In genomic region chr10:45916928-45917327, GRCm38 (mm10) we compare ENCODE assay signal across 8 mouse cellular contexts.
A peak's percentile ranks its signal among the peaks of the same experiment; 100 is the strongest.
DNase-seq lines count a peak whose midpoint lies in the region; ATAC-seq and TF ChIP-seq lines count a peak whose summit lies in the region.

No protein-coding gene starts in this region.

- TF ChIP-seq EP300 in heart, adult 2 months (IDR thresholded peaks at IDR 0.05; ENCODE audit: insufficient read depth, low read depth, low read length): no peak

- no peaks in the 10 kb centered on the region for H3K27me3 ChIP-seq in heart, adult 2 months (ENCODE audit: control insufficient read depth, insufficient read depth, low read length)
- H3K27me3 ChIP-seq in heart, embryonic 12.5 days (replicated peaks): no peaks in the 10 kb centered on the region

- H3K36me3 ChIP-seq in heart, adult 2 months (ENCODE audit: control insufficient read depth, insufficient read depth, low read length): no peaks in the 10 kb centered on the region
- H3K36me3 ChIP-seq in heart, embryonic 12.5 days: no peaks in the 10 kb centered on the region

- H3K9me3 ChIP-seq in heart, embryonic 12.5 days (replicated peaks): no peaks in the 10 kb centered on the region

- no peak for ATAC-seq in heart, embryonic 12.5 days (ENCODE audit: insufficient number of reproducible peaks, low FRiP score)
- ATAC-seq in megakaryocyte-erythroid progenitor cell, adult 5-6 weeks (replicated peaks; ENCODE audit: low FRiP score, low TSS enrichment, poor library complexity, severe bottlenecking): 0 out of 2 replicates have a peak, but pooled peaks have one; percentile 52

- no peak for DNase-seq in heart, adult 2 months
- peak; percentile 10 for DNase-seq in lung, postnatal 10 days
- no peak for DNase-seq in lung, adult 18-20 months
- peak; percentile 57 for DNase-seq in ZHBTc4 (ENCODE audit: low read depth, low spot score)
- no peak for DNase-seq in urinary bladder, postnatal 4 days (ENCODE audit: low spot score in 2 of 2)
- DNase-seq in thymus, postnatal 25 days: no peak

- H3K4me1 ChIP-seq in heart, adult 2 months (ENCODE audit: control insufficient read depth, insufficient read depth, low read length): no peaks in the 10 kb centered on the region
- H3K4me1 ChIP-seq in heart, embryonic 12.5 days (replicated peaks): no peaks in the 10 kb centered on the region

- WGBS in heart, adult 2 months: 20% methylated on average over 3 of the region's 3 CpGs
- WGBS in heart, embryonic 12.5 days: 29% methylated on average over 3 of the region's 3 CpGs

- H3K4me2 ChIP-seq in heart, embryonic 12.5 days: no peak overlapping the region

- no peak overlapping the region for H3K27ac ChIP-seq in heart, adult 2 months
- no peak overlapping the region for H3K27ac ChIP-seq in heart, embryonic 12.5 days (ENCODE audit: poor library complexity, severe bottlenecking)

- peak; percentile 85 for TF ChIP-seq CTCF in heart, adult 2 months (IDR thresholded peaks at IDR 0.05)

- intact Hi-C loops in heart, adult 2 months (cut with DNase I): loop anchor here (2.0 to 10.0 kb wide), 4 partner anchors 115 to 822 kb away; no protein-coding TSS in a partner anchor

- TF ChIP-seq POLR2A in heart, adult 2 months (IDR thresholded peaks at IDR 0.05; ENCODE audit: insufficient read depth, low read depth, low read length): no peak

- no peak overlapping the region for H3K4me3 ChIP-seq in heart, adult 2 months
- H3K4me3 ChIP-seq in heart, embryonic 12.5 days: no peak overlapping the region

- no peak overlapping the region for H3K9ac ChIP-seq in heart, adult 2 months (ENCODE audit: low read depth, low read length)
- no peak overlapping the region for H3K9ac ChIP-seq in heart, embryonic 12.5 days

- H3K79me2 ChIP-seq in heart, adult 2 months (replicated peaks; ENCODE audit: control insufficient read depth, insufficient read depth, low read length): no peaks in the 10 kb centered on the region

Comparison
In these comparisons a context has a peak if more than half of its experiments do, and no peak if none do; other contexts are left out.
1. DNase-seq: peak in lung, postnatal 10 days (single experiment) and ZHBTc4 (single experiment); none in heart, adult 2 months (0 of 2), lung, adult 18-20 months (0 of 2), urinary bladder, postnatal 4 days (0 of 2) and thymus, postnatal 25 days (single experiment).